Mouse (Mus musculus): ENCODE data around the gene Prkcd.

Gene Prkcd

GRCm38 (mm10) chr14:30573983-30574584, 51.9 kb downstream of the Prkcd start:
- DNase-seq (ENCODE audit: low spot score), result peak; percentile 81

GRCm38 (mm10) chr14:30573235-30573634, 52.8 kb downstream of the Prkcd start:
- no peak for DNase-seq (ENCODE audit: low spot score)

GRCm38 (mm10) chr14:30572253-30572652, 53.8 kb downstream of the Prkcd start:
- no peak for DNase-seq (ENCODE audit: low spot score)

GRCm38 (mm10) chr14:30570303-30570702, 55.7 kb downstream of the Prkcd start:
- no peak for DNase-seq (ENCODE audit: low spot score)

GRCm38 (mm10) chr14:30568016-30568415, 58.0 kb downstream of the Prkcd start:
- DNase-seq (ENCODE audit: low spot score), result no peak

- no peak for DNase-seq (ENCODE audit: low spot score)
These were observed 59.7 kb downstream of the Prkcd start for GRCm38 (mm10) chr14:30566317-30566716.

GRCm38 (mm10) chr14:30564451-30564850, 61.6 kb downstream of the Prkcd start:
- no peak for DNase-seq (ENCODE audit: low spot score)

GRCm38 (mm10) chr14:30562343-30562742, 63.7 kb downstream of the Prkcd start:
- no peak for DNase-seq (ENCODE audit: low spot score)

- no peak for DNase-seq (ENCODE audit: low spot score)
These were observed 64.4 kb downstream of the Prkcd start for GRCm38 (mm10) chr14:30561470-30562187.

GRCm38 (mm10) chr14:30560803-30561389, 65.1 kb downstream of the Prkcd start:
- no peak for DNase-seq (ENCODE audit: low spot score)

GRCm38 (mm10) chr14:30559321-30559850, 66.6 kb downstream of the Prkcd start:
- no peak for DNase-seq (ENCODE audit: low spot score)

- DNase-seq (ENCODE audit: low spot score), result no peak
These were observed 68.3 kb downstream of the Prkcd start for GRCm38 (mm10) chr14:30557730-30558129.

GRCm38 (mm10) chr14:30556651-30557050, 69.4 kb downstream of the Prkcd start:
- no peak for DNase-seq (ENCODE audit: low spot score)

GRCm38 (mm10) chr14:30553185-30553584, 72.8 kb downstream of the Prkcd start:
- DNase-seq (ENCODE audit: low spot score), result no peak

GRCm38 (mm10) chr14:30551981-30552380, 74.0 kb downstream of the Prkcd start:
- no peak for DNase-seq (ENCODE audit: low spot score)

GRCm38 (mm10) chr14:30551509-30551908, 74.5 kb downstream of the Prkcd start:
- no peak for DNase-seq (ENCODE audit: low spot score)

GRCm38 (mm10) chr14:30550232-30551070, 75.6 kb downstream of the Prkcd start:
- no peak for DNase-seq (ENCODE audit: low spot score)

GRCm38 (mm10) chr14:30549777-30550149, 76.2 kb downstream of the Prkcd start:
- peak; percentile 19 for DNase-seq (ENCODE audit: low spot score)

- peak; percentile 95 for DNase-seq (ENCODE audit: low spot score)
These were observed 76.8 kb downstream of the Prkcd start for GRCm38 (mm10) chr14:30548965-30549776.

GRCm38 (mm10) chr14:30548131-30548720, 77.8 kb downstream of the Prkcd start, which contains the start of gene Tkt:
Tkt (plus strand) TSS chr14:30548359.
- peak; percentile 41 for DNase-seq (ENCODE audit: low spot score)
